ENCODE assay signal across 8 mouse cellular contexts in genomic region chr7:80657896-80658295, GRCm38 (mm10). TPM values are rescaled to one million over a fixed set of nuclear protein-coding genes. Genes with fewer than 3 reads are reported as not detected.
DNase-seq lines count a peak whose midpoint lies in the region; ATAC-seq and TF ChIP-seq lines count a peak whose summit lies in the region.

No protein-coding gene starts in this region.

- WGBS in embryonic facial prominence, embryonic 15.5 days = 33% methylated on average over 8 of the region's 8 CpGs
- WGBS in neural tube, embryonic 15.5 days = 43% methylated on average over 8 of the region's 8 CpGs

- peaks cover 54% of the 10 kb centered on the region for H3K4me1 ChIP-seq in embryonic facial prominence, embryonic 15.5 days
- H3K4me1 ChIP-seq in neural tube, embryonic 15.5 days = peaks cover 54% of the 10 kb centered on the region

- H3K27me3 ChIP-seq in embryonic facial prominence, embryonic 15.5 days = no peaks in the 10 kb centered on the region
- no peaks in the 10 kb centered on the region for H3K27me3 ChIP-seq in neural tube, embryonic 15.5 days (replicated peaks)

- peak overlapping the region; percentile 92 for H3K27ac ChIP-seq in layer of hippocampus, adult 2 months
- H3K27ac ChIP-seq in embryonic facial prominence, embryonic 15.5 days (replicated peaks) = peak overlapping the region; percentile 71
- peak overlapping the region; percentile 46; the same call in 1 of the 2 replicates for H3K27ac ChIP-seq in neural tube, embryonic 15.5 days (replicated peaks)

- H3K4me2 ChIP-seq in embryonic facial prominence, embryonic 15.5 days (replicated peaks) = no peak overlapping the region
- H3K4me2 ChIP-seq in neural tube, embryonic 15.5 days = no peak overlapping the region

- ATAC-seq in embryonic facial prominence, embryonic 15.5 days (ENCODE audit: insufficient number of reproducible peaks, low FRiP score, low TSS enrichment, low read depth) = peak; percentile 56; the same call in 1 of the 2 replicates
- ATAC-seq in neural tube, embryonic 15.5 days (ENCODE audit: low FRiP score) = no peak

- no peaks in the 10 kb centered on the region for H3K36me3 ChIP-seq in embryonic facial prominence, embryonic 15.5 days
- H3K36me3 ChIP-seq in neural tube, embryonic 15.5 days = no peaks in the 10 kb centered on the region

- TF ChIP-seq CTCF in layer of hippocampus, adult 2 months (conservative IDR thresholded peaks at IDR 0.05) = no peak

- DNase-seq in layer of hippocampus, adult 2 months (ENCODE audit: low spot score in 2 of 2) = no peak
- DNase-seq in layer of hippocampus, adult 8-10 months (ENCODE audit: low spot score in 2 of 2) = no peak
- DNase-seq in heart, postnatal 14 days = peak; percentile 51 to 66
- no peak for DNase-seq in frontal cortex, postnatal 14 days (ENCODE audit: low spot score in 2 of 2)
- DNase-seq in right cerebral cortex, postnatal 4 days = no peak
- no peak for DNase-seq in embryo, embryonic 9.5 days (ENCODE audit: extremely low spot score)

- intact Hi-C loops in heart, postnatal 14 days (cut with DNase I) = no loop called here

- H3K9me3 ChIP-seq in embryonic facial prominence, embryonic 15.5 days (replicated peaks) = no peaks in the 10 kb centered on the region
- H3K9me3 ChIP-seq in neural tube, embryonic 15.5 days (replicated peaks) = no peaks in the 10 kb centered on the region

- no peak overlapping the region for H3K4me3 ChIP-seq in layer of hippocampus, adult 2 months
- H3K4me3 ChIP-seq in embryonic facial prominence, embryonic 15.5 days (replicated peaks) = no peak overlapping the region
- H3K4me3 ChIP-seq in neural tube, embryonic 15.5 days (replicated peaks) = no peak overlapping the region

- no peak overlapping the region for H3K9ac ChIP-seq in embryonic facial prominence, embryonic 15.5 days
- 0 out of 2 replicates have a peak overlapping the region, but pooled peaks have one; percentile 1 for H3K9ac ChIP-seq in neural tube, embryonic 15.5 days (replicated peaks)

RNA-seq across cellular contexts. Expression of gene Crtc3, which starts 30.8 kb away (rescaled TPM):
- 10 to 100 TPM; 21.0 to 24.4 TPM for total RNA-seq in layer of hippocampus, adult 2 months (2021)
- 10 to 100 TPM; 20.5 to 24.6 (median 21.8) TPM for total RNA-seq in layer of hippocampus, adult 8-10 months (2022)
- 30.2 and 33.5 TPM in 2 replicates for polyA plus RNA-seq in embryonic facial prominence, embryonic 15.5 days (2015; fragmentation: Nextera tagmentation; extraction: Ambion mirVana)
- 10 to 100 TPM; 16.2 to 20.1 TPM for total RNA-seq in heart, postnatal 14 days (2021)
- 18.4 and 20.7 TPM in 2 replicates for polyA plus RNA-seq in neural tube, embryonic 15.5 days (2015; fragmentation: Nextera tagmentation; extraction: Ambion mirVana)

Comparison
In these comparisons a context has a peak if more than half of its experiments do, and no peak if none do; other contexts are left out.
1. DNase-seq: peak in heart, postnatal 14 days (2 of 2); none in layer of hippocampus, adult 2 months (0 of 2), layer of hippocampus, adult 8-10 months (0 of 2), frontal cortex, postnatal 14 days (0 of 2), right cerebral cortex, postnatal 4 days (single experiment) and embryo, embryonic 9.5 days (single experiment).
2. Peak in every context shown above with its lines, with median percentiles within 50 percentile points of each other: H3K27ac ChIP-seq.